ENCODE assay signal across 16 mouse cellular contexts in genomic region chr8:85573972-85574496, GRCm38 (mm10). TPM values are rescaled to one million over a fixed set of nuclear protein-coding genes. Genes with fewer than 3 reads are reported as not detected.
DNase-seq lines count a peak whose midpoint lies in the region; ATAC-seq lines count a peak whose summit lies in the region.
"Had no signal": no experiment of that assay in that cellular context is flagged by ENCODE, and none has a peak within 500 bp of the region (broad histone marks: within the 10 kb centered on the region; RNA-seq: fewer than 3 reads in every experiment).

No protein-coding gene starts in this region.

- DNase-seq in kidney, adult 8-10 months = peak; percentile 15 to 51
- no peak for DNase-seq in kidney, postnatal 10 days
- DNase-seq in NIH3T3 (ENCODE audit: low read depth) = peak; percentile 23
- DNase-seq in layer of hippocampus, adult 9-10 months (ENCODE audit: low spot score) = no peak
- DNase-seq in retina, postnatal 1 day = no peak
- DNase-seq: adrenal gland, postnatal 36 days; cerebellum, adult 2 months; cerebellum, postnatal 14 days; forebrain, postnatal 0 days; gastrocnemius, postnatal 14 days; heart, adult 11 months; heart, postnatal 4 days; thymus, postnatal 4 days had no signal

- peak; percentile 22; the same call in 1 of the 2 replicates for ATAC-seq in granulocyte monocyte progenitor cell, adult 5-6 weeks (replicated peaks; ENCODE audit: poor library complexity, severe bottlenecking)
- ATAC-seq: forebrain, postnatal 0 days; intestine, embryonic 16.5 days; midbrain, embryonic 16.5 days had no signal

RNA-seq across cellular contexts. Expression of gene Dnaja2, which starts 18.9 kb away (rescaled TPM):
- 86.8 and 101 TPM in 2 replicates for total RNA-seq in granulocyte monocyte progenitor cell, adult 5-6 weeks (2014; fragmentation: Nextera tagmentation)
- total RNA-seq in granulocyte monocyte progenitor cell, adult 5-6 weeks (2017) = 128 and 137 TPM in 2 replicates

Comparison
In these comparisons a context has a peak if more than half of its experiments do, and no peak if none do; other contexts are left out.
1. DNase-seq: peak in kidney, adult 8-10 months (2 of 2) and NIH3T3 (single experiment); none in kidney, postnatal 10 days (single experiment), layer of hippocampus, adult 9-10 months (single experiment) and retina, postnatal 1 day (single experiment).